Mouse (Mus musculus) v-Abl transformed pro-B cells (cell line): ENCODE data around the gene Mmp17.
"Not testable (repeated sequence)": the region's sequence is repeated elsewhere in the genome, so short reads cannot be mapped to it uniquely, and the experiment has no call there.

ENCODE experiments used
- in situ Hi-C, 2 experiments: fragments of 400-800 bp; cut with MboI; formaldehyde crosslinking; loops; one replicate each; pipeline ENCODE4 v1.15.1; 2025; ENCODE audit not compliant: unreplicated experiment in 2 of 2

Gene Mmp17

GRCm38 (mm10) chr5:129586016-129586415 lies 2.0 kb downstream of the Mmp17 start:
- in situ Hi-C loops: loop anchor here (5.0 to 25.0 kb wide), 5 partner anchors 199 to 1074 kb away; no protein-coding TSS in a partner anchor

- in situ Hi-C loops: loop anchor here (5.0 to 25.0 kb wide), 5 partner anchors 199 to 1074 kb away; no protein-coding TSS in a partner anchor
Measured at GRCm38 (mm10) chr5:129586471-129586870, 2.5 kb downstream of the Mmp17 start.

DNA sequence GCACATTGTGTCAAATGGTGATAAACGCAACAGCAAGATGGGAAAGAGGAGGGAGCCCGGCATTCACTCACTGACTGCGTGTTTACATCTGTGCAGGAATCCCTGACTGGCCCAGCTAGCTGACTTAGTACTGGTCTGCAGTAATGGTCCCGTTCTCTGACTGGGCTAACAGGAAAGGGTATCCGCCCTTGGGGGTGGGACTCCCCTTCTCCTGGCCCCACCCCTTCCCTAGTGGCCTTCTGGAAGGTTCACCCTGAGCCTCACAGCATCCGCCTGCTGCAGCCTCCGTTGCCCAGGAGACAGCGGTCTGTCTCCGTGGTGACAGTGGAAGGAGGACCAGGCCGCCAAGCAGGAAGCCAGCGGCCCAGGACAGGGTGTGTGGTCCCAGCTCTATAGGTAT lies 6.9 kb downstream of the Mmp17 start:
- in situ Hi-C loops: loop anchor here (5.0 to 25.0 kb wide), 5 partner anchors 204 to 1079 kb away; no protein-coding TSS in a partner anchor

GRCm38 (mm10) chr5:129594116-129595114 lies 10.4 kb downstream of the Mmp17 start:
- in situ Hi-C loops: loop anchor here (5.0 to 25.0 kb wide), 5 partner anchors 207 to 1082 kb away; no protein-coding TSS in a partner anchor

DNA sequence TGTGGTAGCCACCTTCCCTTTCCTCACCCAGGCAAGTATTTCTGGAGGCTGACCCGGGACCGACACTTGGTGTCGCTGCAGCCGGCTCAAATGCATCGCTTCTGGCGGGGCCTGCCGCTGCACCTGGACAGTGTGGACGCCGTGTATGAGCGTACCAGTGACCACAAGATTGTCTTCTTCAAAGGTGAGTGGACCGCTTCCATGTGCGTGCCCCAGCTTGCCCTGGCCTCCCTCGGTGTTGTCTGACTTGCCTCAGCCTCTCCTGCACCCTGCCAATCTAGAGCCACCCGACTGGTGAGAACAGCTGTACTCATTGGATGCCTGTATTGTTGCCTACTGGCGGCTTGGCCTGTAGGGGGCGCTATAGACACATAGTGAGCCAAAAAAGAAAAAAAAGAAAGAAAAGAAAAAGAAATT lies 18.1 kb downstream of the Mmp17 start:
- in situ Hi-C loops: loop anchor here (25.0 kb wide), 2 partner anchors 385 to 1260 kb away; no protein-coding TSS in a partner anchor

DNA sequence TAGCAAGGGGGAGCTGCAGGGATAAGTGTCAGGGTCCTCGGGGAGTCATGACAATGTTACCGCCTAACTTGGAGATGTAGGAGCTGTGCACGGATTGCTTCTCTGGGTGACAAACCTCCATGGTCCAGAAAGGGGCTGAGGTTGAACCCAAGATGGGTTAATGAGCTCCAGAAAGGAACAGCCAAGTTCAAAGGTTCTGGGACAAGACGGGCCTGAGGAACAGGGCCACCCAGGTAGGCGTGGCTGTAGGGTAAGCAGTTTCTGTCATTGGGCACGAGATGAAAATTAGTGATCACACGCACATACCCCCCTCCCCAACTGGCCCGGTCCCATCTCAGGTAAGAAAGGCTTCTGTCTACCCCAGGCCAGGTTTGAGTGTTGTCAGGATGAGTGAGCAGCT lies 23.5 kb downstream of the Mmp17 start:
- in situ Hi-C loops: loop anchor here (25.0 kb wide), 2 partner anchors 380 to 1255 kb away; no protein-coding TSS in a partner anchor

DNA sequence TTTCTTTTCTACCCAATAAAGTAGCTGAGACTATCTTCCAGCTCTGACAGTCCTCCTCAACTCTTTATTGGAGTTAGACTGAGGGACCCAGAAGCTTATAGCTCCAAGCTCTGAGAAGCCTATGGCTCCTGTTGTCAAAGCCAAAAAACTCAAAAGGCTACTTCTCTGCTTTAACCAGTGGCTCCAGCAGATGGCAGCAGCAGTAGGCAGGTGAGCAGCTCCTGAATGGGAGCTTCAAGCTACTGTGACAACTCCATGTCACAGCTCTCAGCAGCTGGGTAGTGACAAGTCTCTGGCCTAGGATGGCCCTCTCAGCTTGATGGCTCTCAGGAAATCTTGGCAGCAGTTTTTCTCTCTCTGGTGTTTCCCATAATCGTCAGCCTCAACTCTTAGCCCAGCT lies 27.1 kb downstream of the Mmp17 start:
- in situ Hi-C loops: loop anchor here (5.0 to 25.0 kb wide), 4 partner anchors 131 to 1251 kb away; no protein-coding TSS in a partner anchor

DNA sequence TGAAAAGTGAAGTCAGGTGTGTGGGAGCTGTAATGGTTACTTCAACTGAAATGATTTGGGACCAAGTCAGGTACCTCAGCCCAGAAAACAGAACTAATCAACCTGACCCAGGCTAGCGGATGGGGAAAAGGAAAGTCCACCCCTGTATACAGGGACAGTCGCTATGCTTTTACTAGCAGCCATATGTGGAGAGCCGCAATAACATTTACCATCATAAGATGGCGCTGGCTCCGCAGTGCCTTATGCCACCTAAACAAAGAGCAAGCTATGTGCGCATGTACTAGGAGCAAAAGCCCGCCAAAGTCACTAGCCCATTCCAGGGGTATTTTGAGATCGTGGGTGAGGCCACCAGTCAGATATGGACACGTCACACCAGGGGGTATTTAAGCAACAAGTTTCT lies 36.6 kb downstream of the Mmp17 start:
- in situ Hi-C loops: loop anchor here (25.0 kb wide), 2 partner anchors 367 to 1242 kb away; no protein-coding TSS in a partner anchor

DNA sequence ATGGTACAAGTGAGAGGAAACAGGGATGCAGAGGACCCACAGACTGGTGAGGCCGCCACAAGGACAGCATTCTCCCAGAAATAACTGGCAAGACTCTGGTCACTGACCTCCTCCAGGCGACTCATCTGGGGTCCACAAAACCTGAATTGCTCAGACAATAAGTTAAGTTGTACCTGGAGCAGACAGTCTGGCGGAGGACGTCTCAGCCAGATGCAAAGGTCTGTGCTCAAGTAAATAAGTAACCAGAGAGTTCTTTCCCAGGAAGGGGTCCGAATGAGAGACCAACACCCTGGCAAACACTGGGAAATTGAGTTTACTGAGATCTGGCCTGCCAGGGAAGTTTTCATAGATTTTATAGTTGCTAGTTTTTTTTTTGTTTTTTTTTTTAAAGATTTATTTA lies 37.4 kb downstream of the Mmp17 start:
- in situ Hi-C loops: loop anchor here (25.0 kb wide), 2 partner anchors 366 to 1241 kb away; no protein-coding TSS in a partner anchor

GRCm38 (mm10) chr5:129626099-129626498 lies 42.1 kb downstream of the Mmp17 start:
- in situ Hi-C loops: no loop called here

DNA sequence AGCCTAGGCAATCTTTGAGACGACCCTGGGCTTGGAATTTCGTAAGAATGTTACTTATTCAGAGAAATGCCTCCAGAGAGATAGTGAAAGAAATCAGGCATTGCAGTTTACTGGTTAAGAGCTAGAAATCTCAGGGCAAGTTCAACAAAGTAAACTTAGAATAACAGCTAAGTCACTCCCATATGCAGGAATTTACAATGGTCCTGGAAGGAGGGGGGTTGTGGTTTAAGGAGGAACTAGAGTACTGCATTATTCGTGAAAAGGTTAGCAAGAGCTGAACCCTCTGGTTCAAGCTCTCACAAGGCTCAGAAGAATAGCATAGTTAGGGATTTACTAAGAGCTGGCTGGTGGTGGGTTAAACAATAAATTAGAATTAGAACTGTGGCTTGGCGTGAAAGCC lies 42.6 kb downstream of the Mmp17 start:
- in situ Hi-C loops: not testable (repeated sequence)

DNA sequence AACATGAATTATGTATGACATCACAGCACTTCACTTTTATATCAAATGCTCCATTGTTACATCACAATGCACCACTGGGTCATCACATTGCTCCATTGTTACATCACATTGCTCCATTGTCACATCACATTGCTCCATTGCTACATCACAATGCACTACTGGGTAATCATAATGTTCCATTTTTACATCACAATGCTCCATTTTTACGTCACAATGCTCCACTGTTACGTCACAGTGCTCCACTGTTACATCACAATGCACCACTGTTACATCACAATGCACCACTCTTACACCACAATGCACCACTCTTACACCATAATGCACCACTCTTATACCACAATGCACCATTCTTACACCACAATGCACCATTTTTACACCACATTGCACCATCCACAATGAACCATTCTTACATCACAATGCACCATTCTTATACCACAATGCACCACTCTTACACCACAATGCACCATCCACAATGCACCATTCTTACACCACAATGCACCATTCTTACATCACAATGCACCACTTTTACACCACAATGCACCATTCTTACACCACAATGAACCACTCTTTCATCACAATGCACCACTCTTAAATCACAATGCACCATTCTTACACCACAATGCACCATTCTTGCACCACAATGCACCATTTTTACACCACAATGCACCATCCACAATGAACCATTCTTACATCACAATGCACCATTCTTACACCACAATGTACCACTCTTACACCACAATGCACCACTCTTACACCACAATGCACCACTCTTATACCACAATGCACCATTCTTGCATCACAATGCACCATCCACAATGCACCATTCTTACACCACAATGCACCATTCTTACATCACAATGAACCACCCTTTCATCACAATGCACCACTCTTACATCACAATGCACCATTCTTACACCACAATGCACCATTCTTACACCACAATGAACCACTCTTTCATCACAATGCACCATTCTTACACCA lies 48.6 kb downstream of the Mmp17 start:
- in situ Hi-C loops: not testable (repeated sequence)

- in situ Hi-C loops: no loop called here
Measured at GRCm38 (mm10) chr5:129650858-129651257, 66.9 kb downstream of the Mmp17 start.

GRCm38 (mm10) chr5:129657016-129657415 lies 73.0 kb downstream of the Mmp17 start:
- in situ Hi-C loops: no loop called here

DNA sequence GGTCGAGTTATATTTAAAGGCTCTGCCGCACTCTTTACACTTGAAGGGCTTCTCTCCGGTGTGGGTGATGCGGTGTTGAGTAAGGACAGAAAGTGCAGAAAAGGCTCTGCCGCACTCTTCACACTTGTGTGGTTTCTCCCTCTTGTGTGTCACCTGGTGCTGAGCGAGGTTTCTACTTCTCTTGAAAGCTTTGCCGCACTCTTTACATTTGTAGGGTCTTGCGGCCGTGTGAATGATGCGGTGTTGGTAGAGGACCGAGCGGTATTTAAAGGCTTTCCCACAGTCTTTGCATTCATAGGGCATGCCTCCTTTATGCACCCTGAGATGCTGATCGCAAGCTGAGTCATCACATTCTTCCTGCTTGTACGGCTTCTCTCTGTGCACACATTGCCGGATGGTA lies 74.0 kb downstream of the Mmp17 start:
- in situ Hi-C loops: no loop called here
